Mouse (Mus musculus): ENCODE measurements around the gene Alkbh7.
A peak's percentile ranks its signal among the peaks of the same experiment; 100 is the strongest.

Alkbh7 gene

GRCm38 (mm10) chr17:56988441-56988840, 8.7 kb upstream of the Alkbh7 start:
- no peak for DNase-seq

DNA sequence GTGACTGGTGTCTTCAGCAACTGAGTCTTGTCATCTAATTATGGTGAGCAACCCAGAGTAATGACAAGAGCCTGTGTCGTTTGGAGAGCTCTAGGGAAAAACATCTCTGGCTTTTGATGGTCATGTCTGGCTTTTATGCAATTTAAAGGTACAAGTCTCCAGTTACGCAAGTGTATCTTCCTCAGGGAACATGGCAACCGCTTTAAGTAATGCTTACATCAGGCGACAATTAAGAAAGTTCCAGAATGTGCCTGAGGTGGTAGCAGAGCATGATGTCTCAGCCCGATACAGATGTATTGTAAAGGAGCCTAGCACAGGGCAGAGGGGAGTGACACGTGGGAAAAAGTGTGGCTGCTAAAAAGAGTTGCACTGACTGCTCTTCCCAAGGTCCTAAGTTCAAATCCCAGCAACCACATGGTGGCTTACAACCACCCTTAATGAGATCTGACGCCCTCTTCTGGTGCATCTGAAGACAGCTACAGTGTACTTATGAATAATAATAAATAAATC, 8.2 kb upstream of the Alkbh7 start:
- DNase-seq: no peak

GRCm38 (mm10) chr17:56989467-56990114, 7.5 kb upstream of the Alkbh7 start:
- peak; percentile 93 for DNase-seq

DNA sequence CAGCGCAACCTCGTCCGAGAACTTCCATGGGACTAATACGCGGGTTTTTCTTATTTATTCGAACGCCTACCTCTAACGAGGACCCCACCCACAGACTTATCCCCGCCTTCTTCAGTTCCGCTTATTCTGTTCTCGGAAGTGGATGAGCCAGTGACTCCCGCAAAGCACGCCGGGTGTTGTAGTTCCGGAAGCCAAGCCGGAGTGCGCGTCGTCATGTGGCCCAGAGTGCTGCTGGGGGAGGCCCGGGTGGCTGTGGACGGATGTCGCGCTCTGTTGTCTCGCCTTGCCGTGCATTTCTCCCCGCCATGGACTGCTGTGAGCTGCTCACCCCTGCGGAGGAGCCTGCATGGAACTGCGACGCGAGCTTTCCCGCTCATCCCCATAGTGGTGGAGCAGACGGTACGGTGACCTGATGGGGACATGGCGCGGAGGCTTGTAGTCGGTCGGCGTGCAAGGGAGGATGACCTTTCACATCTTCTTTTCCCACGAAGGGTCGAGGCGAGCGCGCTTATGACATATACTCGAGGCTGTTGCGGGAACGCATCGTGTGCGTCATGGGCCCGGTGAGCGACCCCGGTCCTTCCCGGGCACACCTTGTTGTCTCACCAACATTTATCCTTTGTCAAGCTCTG, 6.9 kb upstream of the Alkbh7 start, which contains the start of gene Clpp:
Clpp (plus strand) TSS at position 191 of the 632 bp plus-strand sequence.
- peak; percentile 99 for DNase-seq

DNA sequence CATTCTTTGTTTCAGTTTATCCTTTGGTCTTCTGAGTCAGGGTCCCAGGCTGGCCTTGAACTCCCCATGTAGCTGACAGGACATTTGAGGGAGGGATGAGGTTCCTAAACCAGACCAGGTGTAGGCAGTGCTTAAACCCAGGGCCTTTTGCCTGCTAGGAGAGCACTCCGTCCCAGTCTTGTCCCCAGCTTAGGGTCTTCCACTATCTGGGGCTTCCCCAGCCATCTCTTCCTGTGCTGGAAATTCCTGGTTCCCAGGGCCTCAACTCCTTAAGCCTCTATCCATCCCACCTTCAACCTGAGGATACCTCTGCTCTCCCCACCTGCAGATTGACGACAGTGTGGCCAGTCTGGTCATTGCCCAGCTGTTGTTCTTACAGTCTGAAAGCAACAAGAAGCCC, 6.2 kb upstream of the Alkbh7 start:
- DNase-seq: no peak

- no peak for DNase-seq
Measured at GRCm38 (mm10) chr17:56995046-56995445, 2.1 kb upstream of the Alkbh7 start.

- DNase-seq: no peak
Measured at GRCm38 (mm10) chr17:56996506-56996905, 633 bp upstream of the Alkbh7 start.

- DNase-seq: no peak
Measured at GRCm38 (mm10) chr17:56999414-56999813, 2.3 kb downstream of the Alkbh7 start.

- no peak for DNase-seq
Measured at GRCm38 (mm10) chr17:56999968-57000609, 3.0 kb downstream of the Alkbh7 start, which contains the start of gene Pspn. TSS of gene Pspn (minus strand) at chr17:57000018.

- DNase-seq: no peak
Measured at GRCm38 (mm10) chr17:57001228-57001627, 4.1 kb downstream of the Alkbh7 start.

DNA sequence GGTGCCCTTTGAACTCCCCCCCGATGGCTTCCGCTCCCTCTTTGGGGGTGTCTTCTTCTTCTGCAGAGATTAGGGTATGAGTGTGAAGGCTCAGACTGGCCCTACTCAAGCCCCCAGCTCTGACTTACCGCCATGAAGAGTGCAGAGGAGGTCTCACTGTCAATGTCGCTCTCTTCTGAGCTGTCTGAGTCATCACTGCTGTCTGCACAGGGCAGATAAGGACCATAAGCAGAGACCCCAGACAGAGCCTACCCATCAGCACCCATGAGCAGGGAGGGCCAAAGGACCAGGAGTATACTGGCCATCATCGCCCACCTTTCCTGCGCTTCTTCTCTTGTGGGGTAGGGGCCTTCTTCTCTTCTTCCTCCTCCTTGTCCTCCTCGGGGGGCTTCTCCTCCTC, 6.9 kb downstream of the Alkbh7 start:
- DNase-seq: no peak

DNA sequence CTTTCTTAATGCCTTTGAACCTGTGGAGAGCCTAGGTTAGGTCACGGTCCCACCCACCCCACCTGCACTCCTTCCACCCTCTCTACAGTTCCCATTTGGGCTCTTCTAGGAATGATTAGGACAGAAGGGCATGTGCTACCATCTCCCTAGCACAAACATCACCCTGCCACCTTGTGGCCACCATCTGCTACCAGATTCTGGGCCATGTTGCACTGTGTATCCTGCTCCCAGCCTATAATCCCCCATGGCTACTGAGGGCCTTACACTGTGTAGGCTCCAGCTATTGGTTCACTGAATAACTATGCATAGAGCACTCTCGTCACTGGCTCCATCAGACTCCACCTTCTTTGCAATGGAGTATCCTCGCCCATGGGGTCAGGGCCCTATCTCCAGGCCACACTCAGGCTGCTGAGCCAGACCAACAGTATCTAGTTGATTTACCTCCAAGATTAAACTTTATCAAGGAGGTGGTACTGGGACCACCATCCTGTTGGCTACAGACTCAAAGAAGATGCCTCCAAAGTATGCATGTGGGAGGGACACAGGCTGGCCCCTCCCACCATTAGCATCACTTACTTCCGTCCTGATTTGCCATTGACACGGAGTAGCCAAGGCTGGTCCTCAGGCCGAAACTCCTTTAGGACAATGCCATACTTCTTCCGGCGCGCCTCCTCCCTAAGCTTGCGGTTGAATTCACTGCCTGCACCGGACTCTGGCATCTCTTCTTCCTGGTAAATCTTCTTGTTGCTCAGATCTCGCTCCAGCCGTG, 10.2 kb downstream of the Alkbh7 start:
- DNase-seq: no peak

- DNase-seq: no peak
Measured at GRCm38 (mm10) chr17:57010911-57011235, 13.7 kb downstream of the Alkbh7 start.

DNA sequence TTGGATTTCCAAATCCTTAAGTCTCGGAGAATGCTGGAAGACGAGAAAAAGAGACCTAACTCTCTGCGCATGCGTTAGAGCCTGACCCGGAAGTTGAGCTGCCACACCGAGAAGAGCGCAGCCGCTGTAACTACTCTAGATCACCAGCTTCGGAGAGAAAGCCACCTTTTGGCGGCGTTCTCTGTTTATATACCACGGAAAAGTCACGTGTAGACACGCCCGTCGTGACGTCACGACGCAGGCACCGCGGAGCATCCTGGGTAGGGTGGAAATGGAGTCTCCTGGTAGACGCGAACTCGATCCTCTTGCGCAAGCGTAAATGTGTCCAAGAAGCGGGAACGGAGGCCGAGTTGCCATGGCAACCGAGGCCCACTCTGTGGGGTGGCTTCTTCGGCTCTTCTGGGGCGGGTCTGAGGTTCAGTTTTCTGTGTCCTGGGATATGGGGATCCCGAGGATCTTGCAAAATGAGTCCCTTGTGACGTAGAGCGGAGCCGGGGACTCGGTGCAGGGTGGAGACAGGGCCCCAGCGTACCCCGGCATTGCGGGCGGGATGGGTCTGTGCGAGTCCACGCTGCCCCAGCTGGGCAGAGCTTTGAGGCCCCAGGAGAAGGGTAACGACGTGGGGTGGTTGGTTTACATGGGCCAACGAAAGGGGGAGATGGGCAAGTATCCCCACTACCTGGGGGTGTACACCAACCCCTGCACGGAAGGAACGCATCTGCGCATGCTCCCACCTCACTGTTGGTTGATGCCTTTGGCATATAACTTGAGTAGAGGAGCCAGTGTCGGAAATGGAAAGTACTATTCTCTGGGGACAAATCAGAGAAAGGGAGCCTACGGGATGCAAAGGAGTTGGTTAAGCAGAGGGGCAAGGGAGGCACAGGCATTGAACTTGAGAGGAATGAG, 14.3 kb downstream of the Alkbh7 start, which contains the start of the genes Gtf2f1 and Gm17949:
Gtf2f1 (minus strand) TSS at position 53 of the 906 bp plus-strand sequence.
Gm17949 (plus strand) TSS at position 234 of the 906 bp plus-strand sequence.
- DNase-seq: peak; percentile 95

GRCm38 (mm10) chr17:57012245-57012795, 15.2 kb downstream of the Alkbh7 start:
- no peak for DNase-seq

DNA sequence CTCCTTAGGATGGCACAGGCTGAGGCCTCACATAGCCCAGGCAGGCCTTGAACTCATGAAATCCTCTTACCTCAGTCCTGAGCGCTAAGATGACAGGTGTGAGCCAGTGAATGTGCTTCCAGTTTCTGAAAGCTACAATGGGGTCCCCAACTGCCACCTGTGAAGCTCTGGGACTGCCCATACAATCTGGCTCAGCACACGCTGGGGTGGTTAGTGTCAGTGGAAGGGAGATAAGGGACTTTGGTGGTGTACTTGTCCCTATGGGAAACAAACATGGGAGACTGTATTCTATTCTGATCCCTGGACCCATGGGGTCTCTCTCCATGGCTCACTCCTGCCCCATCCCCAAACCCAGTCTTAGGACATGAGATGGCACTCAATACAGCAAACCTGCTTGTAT, 22.6 kb downstream of the Alkbh7 start:
- no peak for DNase-seq

- no peak for DNase-seq
Measured at GRCm38 (mm10) chr17:57020960-57021359, 23.8 kb downstream of the Alkbh7 start.

DNA sequence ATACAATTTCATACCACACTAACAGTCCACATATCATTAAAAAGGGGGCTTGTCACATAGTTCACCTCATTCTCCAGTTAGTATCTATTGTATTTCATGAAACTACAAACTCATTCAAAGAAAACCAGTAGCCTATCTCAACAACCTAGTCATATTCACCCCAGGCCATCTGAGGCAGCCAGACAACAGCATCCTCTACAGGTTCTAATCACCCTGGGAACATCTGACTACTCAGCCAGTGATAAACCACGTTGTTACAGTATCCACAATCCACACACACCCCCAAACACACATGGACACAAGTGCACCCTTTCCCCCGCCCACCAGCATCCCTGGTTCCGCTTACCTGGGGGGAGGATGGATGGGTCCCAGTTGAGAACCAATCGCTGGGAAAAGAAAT, 30.3 kb downstream of the Alkbh7 start:
- no peak for DNase-seq

- DNase-seq: no peak
Measured at GRCm38 (mm10) chr17:57029691-57030090, 32.6 kb downstream of the Alkbh7 start.

GRCm38 (mm10) chr17:57030931-57031660, 34.0 kb downstream of the Alkbh7 start, which contains the start of gene Khsrp:
TSS of gene Khsrp (minus strand) at chr17:57031522.
- DNase-seq: no peak
